Mouse (Mus musculus) right cerebral cortex, adult 18-20 months (tissue): Measurements from ENCODE around the gene Rtca.

ENCODE experiments used
- DNase-seq: peaks from one replicate; pipeline ENCODE4 v3.0.0; 2022; ENCODE audit warnings: mixed read lengths

Rtca gene

GRCm38 (mm10) chr3:116474602-116475001, 33.4 kb downstream of the Rtca start:
- DNase-seq, result peak; percentile 49

DNA sequence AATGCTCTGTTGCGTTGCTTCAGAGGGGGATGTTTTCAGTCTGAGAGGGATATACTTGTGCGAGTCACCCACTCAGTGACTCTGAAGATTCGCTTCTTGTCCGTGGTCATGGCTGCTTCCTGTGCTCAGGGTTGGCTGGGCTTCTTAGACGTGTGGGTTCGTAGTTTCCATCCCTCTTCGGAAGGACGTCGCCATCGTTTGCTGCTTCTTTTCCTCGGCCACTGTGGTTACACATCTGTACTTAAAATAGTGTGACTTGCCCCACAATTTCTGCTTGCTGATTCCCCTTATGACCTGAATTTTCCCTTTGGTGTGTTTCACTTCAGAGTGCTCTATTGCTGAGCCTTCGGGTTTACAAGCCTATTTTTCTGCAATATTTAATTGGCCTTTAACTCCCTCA, 42.3 kb downstream of the Rtca start:
- DNase-seq, result no peak

- DNase-seq, result no peak
These were observed 43.7 kb downstream of the Rtca start for GRCm38 (mm10) chr3:116464318-116464717.

GRCm38 (mm10) chr3:116461053-116461452, 47.0 kb downstream of the Rtca start:
- no peak for DNase-seq

GRCm38 (mm10) chr3:116454529-116454928, 53.5 kb downstream of the Rtca start:
- no peak for DNase-seq

GRCm38 (mm10) chr3:116450741-116451140, 57.3 kb downstream of the Rtca start:
- no peak for DNase-seq

- no peak for DNase-seq
These were observed 63.7 kb downstream of the Rtca start for GRCm38 (mm10) chr3:116444327-116444726.

DNA sequence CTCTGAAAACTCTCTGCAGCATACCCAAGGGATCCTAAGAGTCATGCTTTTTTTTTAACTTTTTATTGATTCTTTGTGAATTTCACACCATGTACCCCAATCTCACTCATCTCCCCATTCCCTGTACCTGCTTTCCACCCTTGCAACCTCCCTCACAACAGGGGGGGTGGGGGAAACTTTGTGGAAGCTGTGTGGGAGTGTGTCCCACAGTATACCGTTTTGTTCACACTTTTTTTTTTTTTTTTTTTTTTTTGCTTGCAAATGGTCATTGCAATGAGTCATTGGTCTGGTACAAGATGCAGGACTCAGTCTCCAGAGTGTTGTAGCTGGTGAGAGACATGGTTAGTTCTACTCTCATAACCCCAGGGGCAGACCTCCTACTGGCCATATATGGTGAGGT, 65.2 kb downstream of the Rtca start:
- DNase-seq, result no peak

DNA sequence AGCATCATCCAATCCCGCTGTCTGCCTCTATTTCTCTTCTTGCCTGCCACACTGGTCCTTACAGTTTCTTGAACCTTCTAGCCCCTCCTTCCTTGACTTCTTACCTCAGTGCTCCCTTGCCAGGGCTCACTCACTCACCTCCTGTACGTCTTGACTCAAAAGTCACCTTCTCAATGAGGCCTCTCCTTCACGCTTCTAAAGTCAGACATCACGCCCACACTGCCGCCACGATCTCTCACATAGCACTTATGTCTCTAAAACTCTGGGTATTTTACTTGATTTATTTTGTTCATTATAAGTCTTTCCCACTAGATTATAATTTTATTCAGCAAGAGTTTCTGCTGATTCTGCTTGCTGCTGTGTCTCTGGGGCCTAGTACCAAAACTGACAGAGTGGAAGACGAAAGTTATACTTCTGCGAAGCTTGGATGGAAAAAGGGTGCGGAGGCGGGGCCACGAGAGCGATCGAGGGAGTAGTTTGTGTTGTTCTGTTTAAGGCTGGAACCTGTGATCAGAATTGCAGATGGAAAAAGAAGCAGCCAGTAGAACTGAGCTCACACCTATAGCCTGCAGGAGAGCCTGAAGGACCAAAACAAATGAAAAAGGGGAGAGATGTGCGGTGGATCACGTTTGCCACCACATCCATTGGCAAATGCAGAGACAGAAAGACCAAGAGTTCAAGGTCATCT, 66.3 kb downstream of the Rtca start:
- no peak for DNase-seq

GRCm38 (mm10) chr3:116440066-116440997, 67.7 kb downstream of the Rtca start:
- no peak for DNase-seq
